Mouse (Mus musculus): ENCODE data around the gene Iqschfp. TPM values are rescaled to one million over a fixed set of nuclear protein-coding genes. Genes with fewer than 3 reads are reported as not detected.

Iqschfp gene
- polyA plus RNA-seq, 1 experiment from 2014 or later, result 7.6 TPM

DNA sequence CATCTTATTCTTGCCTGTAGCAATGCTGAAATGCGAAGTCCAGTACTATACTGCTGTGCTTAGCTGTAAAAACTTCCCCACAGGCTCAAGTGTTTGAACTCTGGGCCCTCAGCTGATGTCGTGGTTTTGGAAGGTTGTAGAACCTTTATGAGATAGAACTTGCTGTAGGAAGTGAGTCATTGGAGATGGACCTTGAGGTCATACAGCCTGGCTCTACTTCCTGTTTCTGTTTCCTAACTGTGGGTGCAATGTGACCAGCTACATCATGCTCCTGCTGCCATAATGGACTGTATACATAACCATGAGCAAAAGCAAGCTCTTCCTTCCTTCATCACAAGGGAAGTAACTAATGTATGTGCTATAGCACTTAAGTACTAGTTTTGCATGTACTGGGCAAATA is 556.4 kb downstream of the Iqschfp start:
- 87% methylated on average over 2 of the region's 2 CpGs for WGBS
- ATAC-seq (ENCODE audit: low FRiP score, low TSS enrichment), result no peak

DNA sequence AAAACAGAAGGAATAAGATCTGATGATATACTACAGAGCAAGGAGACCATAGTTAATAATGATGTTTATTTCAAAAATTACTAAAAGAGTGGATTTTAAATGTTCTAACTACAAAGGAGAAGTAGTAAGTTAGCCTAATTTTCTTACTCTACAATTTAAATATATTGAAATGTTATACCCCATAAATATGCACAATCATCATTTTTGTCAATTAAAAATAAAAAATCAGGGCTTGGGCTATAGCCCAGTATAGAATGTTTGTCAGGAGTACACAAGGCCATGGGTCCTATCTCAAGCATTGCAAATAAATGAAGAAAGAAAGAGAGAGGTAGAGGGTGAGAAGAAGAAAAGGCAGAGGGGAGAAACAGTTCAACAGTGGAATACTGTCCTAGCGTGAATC is 559.6 kb downstream of the Iqschfp start:
- no peaks in the 10 kb centered on the region for H3K9me3 ChIP-seq (ENCODE audit: control insufficient read depth, low read length)
- WGBS, result 95% methylated on average over 1 of the region's 1 CpGs
- H3K4me2 ChIP-seq (ENCODE audit: low read length), result no peak overlapping the region
- no peaks in the 10 kb centered on the region for H3K36me3 ChIP-seq (ENCODE audit: control insufficient read depth, insufficient read depth, low read length)
- DNase-seq, result no peak
- no peak overlapping the region for H3K4me3 ChIP-seq (replicated peaks; ENCODE audit: low read depth, low read length)
- ATAC-seq (ENCODE audit: low FRiP score, low TSS enrichment), result no peak
- H3K9ac ChIP-seq (replicated peaks; ENCODE audit: low read length), result no peak overlapping the region
- no peaks in the 10 kb centered on the region for H3K4me1 ChIP-seq (ENCODE audit: control insufficient read depth, insufficient read depth, low read length)
- no peak overlapping the region for H3K27ac ChIP-seq (replicated peaks; ENCODE audit: low read depth, low read length)
- H3K27me3 ChIP-seq (ENCODE audit: control insufficient read depth, insufficient read depth, low read length), result no peaks in the 10 kb centered on the region

More for the DNA sequence above, 556.4 kb downstream of the Iqschfp start:
- no peak for DNase-seq
- H3K4me3 ChIP-seq (replicated peaks; ENCODE audit: low read depth, low read length), result no peak overlapping the region
- H3K9me3 ChIP-seq (ENCODE audit: control insufficient read depth, low read length), result no peaks in the 10 kb centered on the region
- no peaks in the 10 kb centered on the region for H3K4me1 ChIP-seq (ENCODE audit: control insufficient read depth, insufficient read depth, low read length)
- no peak overlapping the region for H3K4me2 ChIP-seq (ENCODE audit: low read length)
- no peak overlapping the region for H3K27ac ChIP-seq (replicated peaks; ENCODE audit: low read depth, low read length)
- H3K36me3 ChIP-seq (ENCODE audit: control insufficient read depth, insufficient read depth, low read length), result no peaks in the 10 kb centered on the region
- no peak overlapping the region for H3K9ac ChIP-seq (replicated peaks; ENCODE audit: low read length)
- no peaks in the 10 kb centered on the region for H3K27me3 ChIP-seq (ENCODE audit: control insufficient read depth, insufficient read depth, low read length)

DNA sequence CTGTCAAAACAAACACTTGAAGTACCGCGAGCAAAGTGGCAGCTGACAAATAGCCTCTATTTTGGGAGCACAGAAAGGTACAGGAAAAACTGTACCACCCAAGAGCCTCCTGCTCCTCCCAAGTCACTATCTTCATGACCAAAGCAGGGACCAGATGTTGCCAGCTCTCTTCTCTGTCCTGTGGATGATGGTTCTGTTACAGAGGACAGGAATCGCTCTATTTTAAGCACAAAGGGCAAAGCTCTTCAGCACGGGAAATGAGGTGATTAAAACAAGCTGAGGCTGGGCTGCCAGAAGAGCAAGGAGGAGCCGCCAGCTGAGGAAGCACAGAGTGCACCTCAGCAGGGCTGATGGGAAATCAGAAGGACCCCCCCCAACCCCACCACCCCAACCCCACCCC is 561.2 kb downstream of the Iqschfp start:
- WGBS, result 46% methylated on average over 5 of the region's 5 CpGs
- Histone ChIP-seq H3K4me2 (ENCODE audit: low read length) (no peak overlapping the region), H3K36me3 (ENCODE audit: control insufficient read depth, insufficient read depth, low read length) (no peaks in the 10 kb centered on the region), H3K4me1 (ENCODE audit: control insufficient read depth, insufficient read depth, low read length) (no peaks in the 10 kb centered on the region), H3K9me3 (ENCODE audit: control insufficient read depth, low read length) (no peaks in the 10 kb centered on the region), H3K9ac (replicated peaks; ENCODE audit: low read length) (no peak overlapping the region), H3K4me3 (replicated peaks; ENCODE audit: low read depth, low read length) (no peak overlapping the region), H3K27ac (replicated peaks; ENCODE audit: low read depth, low read length) (no peak overlapping the region), H3K27me3 (ENCODE audit: control insufficient read depth, insufficient read depth, low read length) (no peaks in the 10 kb centered on the region)
- no peak for ATAC-seq (ENCODE audit: low FRiP score, low TSS enrichment)
- no peak for DNase-seq

DNA sequence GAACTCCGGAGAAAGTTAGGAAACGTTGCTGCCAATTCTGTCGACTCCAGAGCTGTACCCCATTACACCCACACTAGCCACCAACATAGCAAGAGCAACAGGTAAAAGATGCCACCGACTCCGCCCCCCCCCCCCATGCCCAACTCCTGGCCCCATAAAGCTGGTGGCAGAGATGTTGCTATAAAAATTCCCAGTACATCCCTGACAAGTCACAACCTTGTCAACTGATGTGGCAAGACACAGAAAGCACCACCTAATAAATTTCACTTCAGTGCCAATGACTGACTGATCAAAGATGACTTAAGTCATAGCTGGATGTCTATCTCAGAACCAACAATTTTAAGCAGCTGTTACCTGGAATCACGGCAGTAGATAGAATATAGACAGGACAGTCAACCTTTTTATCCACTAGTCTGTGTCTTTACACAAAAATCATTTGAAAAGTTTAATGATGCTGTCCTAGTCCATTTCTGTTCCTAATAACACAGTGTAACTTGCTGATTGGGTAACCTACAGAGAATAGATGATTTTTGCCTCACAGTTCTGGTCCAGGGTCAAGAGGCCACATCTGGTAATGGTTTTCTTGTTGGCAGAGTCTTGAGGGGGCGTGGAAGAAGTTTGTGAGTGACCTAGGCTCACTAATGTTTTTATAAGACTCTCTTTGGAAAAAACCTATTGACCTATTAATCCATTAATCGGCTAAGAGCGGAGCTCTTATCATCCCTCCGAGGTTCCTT is 561.9 kb downstream of the Iqschfp start:
- no peak overlapping the region for H3K4me3 ChIP-seq (replicated peaks; ENCODE audit: low read depth, low read length)
- WGBS, result 71% methylated on average over 10 of the region's 10 CpGs
- no peaks in the 10 kb centered on the region for H3K27me3 ChIP-seq (ENCODE audit: control insufficient read depth, insufficient read depth, low read length)
- no peak for DNase-seq
- no peak overlapping the region for H3K9ac ChIP-seq (replicated peaks; ENCODE audit: low read length)
- H3K27ac ChIP-seq (replicated peaks; ENCODE audit: low read depth, low read length), result no peak overlapping the region
- H3K4me1 ChIP-seq (ENCODE audit: control insufficient read depth, insufficient read depth, low read length), result no peaks in the 10 kb centered on the region
- no peak overlapping the region for H3K4me2 ChIP-seq (ENCODE audit: low read length)
- no peaks in the 10 kb centered on the region for H3K9me3 ChIP-seq (ENCODE audit: control insufficient read depth, low read length)
- ATAC-seq (ENCODE audit: low FRiP score, low TSS enrichment), result no peak
- H3K36me3 ChIP-seq (ENCODE audit: control insufficient read depth, insufficient read depth, low read length), result no peaks in the 10 kb centered on the region

DNA sequence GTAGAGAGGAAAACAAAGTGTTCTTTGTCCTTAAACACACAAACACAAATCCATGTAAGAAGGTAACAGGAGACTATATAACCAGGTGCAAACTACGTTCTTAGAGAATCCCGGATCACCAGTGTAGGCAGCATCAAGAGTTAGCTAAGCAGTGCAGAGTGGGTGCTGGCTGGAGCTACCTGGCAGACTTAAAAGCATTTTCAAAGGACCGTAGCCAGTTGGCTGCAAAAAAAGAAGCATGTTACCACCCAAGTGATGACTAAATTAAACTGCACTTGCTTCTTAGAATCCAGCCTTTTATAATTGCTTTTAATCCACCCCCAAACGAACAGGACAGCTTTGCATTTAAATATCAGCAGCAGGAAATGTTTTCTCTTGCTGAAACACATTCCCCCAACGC is 574.6 kb downstream of the Iqschfp start:
- Histone ChIP-seq H3K36me3 (ENCODE audit: control insufficient read depth, insufficient read depth, low read length) (no peaks in the 10 kb centered on the region), H3K9ac (replicated peaks; ENCODE audit: low read length) (no peak overlapping the region), H3K4me2 (ENCODE audit: low read length) (no peak overlapping the region), H3K9me3 (ENCODE audit: control insufficient read depth, low read length) (no peaks in the 10 kb centered on the region), H3K27ac (replicated peaks; ENCODE audit: low read depth, low read length) (no peak overlapping the region), H3K4me1 (ENCODE audit: control insufficient read depth, insufficient read depth, low read length) (peaks cover 6% of the 10 kb centered on the region; the same call in 1 of the 2 replicates), H3K4me3 (replicated peaks; ENCODE audit: low read depth, low read length) (no peak overlapping the region), H3K27me3 (ENCODE audit: control insufficient read depth, insufficient read depth, low read length) (no peaks in the 10 kb centered on the region)
- no peak for DNase-seq
- WGBS, result 28% methylated on average over 5 of the region's 5 CpGs
- ATAC-seq (ENCODE audit: low FRiP score, low TSS enrichment), result no peak

DNA sequence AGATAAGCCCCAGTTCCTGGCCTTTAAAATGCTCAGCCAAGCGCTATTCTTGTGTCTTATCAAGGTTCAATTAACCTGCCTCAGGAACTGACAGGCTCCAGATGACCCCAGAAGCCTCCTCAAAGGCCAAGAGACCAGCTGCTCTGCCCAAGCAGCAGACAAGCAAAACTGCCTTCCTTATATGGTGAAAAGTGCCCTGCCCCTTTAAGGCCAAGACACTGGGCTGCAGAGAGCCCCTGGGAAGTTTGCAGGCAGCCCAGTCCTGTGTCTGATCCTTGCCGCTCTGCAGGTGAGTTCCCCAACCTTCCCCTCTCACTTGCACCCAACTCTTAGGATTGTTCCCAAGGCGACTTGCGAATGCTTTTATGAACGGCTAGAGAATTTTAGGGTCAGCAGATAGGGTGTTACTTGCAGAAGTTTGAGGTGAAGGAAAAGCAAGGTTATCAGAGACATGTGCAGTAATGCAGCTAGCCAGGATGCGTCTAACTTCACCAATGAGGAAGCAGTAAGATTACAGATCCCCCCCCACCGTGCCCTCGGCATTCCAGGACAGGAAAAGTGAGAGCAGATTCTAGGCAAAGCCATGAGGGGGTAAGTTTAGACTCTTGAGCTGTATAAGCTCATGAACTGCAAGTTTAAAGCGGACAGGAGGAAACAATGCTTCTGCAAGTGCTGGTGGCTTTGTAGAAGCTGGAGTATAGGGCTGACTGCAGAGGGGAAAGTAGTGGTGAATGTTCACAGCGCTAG is 576.1 kb downstream of the Iqschfp start:
- Histone ChIP-seq H3K4me1 (ENCODE audit: control insufficient read depth, insufficient read depth, low read length) (peaks cover 6% of the 10 kb centered on the region; the same call in 1 of the 2 replicates), H3K4me2 (ENCODE audit: low read length) (peak overlapping the region; percentile 36), H3K4me3 (replicated peaks; ENCODE audit: low read depth, low read length) (no peak overlapping the region), H3K9ac (replicated peaks; ENCODE audit: low read length) (no peak overlapping the region), H3K9me3 (ENCODE audit: control insufficient read depth, low read length) (no peaks in the 10 kb centered on the region), H3K36me3 (ENCODE audit: control insufficient read depth, insufficient read depth, low read length) (no peaks in the 10 kb centered on the region), H3K27me3 (ENCODE audit: control insufficient read depth, insufficient read depth, low read length) (no peaks in the 10 kb centered on the region), H3K27ac (replicated peaks; ENCODE audit: low read depth, low read length) (no peak overlapping the region)
- WGBS, result 5% methylated on average over 10 of the region's 10 CpGs
- ATAC-seq (ENCODE audit: low FRiP score, low TSS enrichment) (no peak), DNase-seq (peak; percentile 23)

DNA sequence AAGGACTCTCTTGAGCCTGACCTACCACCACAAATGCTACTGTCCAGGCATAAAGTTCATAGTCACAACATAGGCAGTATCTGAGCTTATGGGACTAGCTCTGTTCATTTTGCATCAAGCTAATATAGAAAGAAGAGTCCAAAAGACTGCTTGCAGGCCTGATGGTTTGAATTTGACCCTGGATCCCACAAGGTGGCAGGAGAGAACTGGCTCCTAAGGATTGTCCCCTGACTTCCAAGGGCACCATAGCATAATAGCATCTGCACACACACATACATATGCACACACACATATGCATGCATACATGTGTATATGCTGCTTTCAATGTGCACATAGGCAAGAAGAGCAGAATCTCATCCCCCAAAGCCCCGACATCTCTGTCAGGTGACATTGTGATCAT is 577.6 kb downstream of the Iqschfp start:
- peaks cover 6% of the 10 kb centered on the region; the same call in 1 of the 2 replicates for H3K4me1 ChIP-seq (ENCODE audit: control insufficient read depth, insufficient read depth, low read length)
- no peak overlapping the region for H3K4me3 ChIP-seq (replicated peaks; ENCODE audit: low read depth, low read length)
- no peak for DNase-seq
- H3K27me3 ChIP-seq (ENCODE audit: control insufficient read depth, insufficient read depth, low read length), result no peaks in the 10 kb centered on the region
- H3K9me3 ChIP-seq (ENCODE audit: control insufficient read depth, low read length), result no peaks in the 10 kb centered on the region
- no peak overlapping the region for H3K9ac ChIP-seq (replicated peaks; ENCODE audit: low read length)
- H3K36me3 ChIP-seq (ENCODE audit: control insufficient read depth, insufficient read depth, low read length), result no peaks in the 10 kb centered on the region
- H3K4me2 ChIP-seq (ENCODE audit: low read length), result no peak overlapping the region
- no peak for ATAC-seq (ENCODE audit: low FRiP score, low TSS enrichment)
- H3K27ac ChIP-seq (replicated peaks; ENCODE audit: low read depth, low read length), result no peak overlapping the region
- whole genome bisulfite sequencing, result 73% methylated on average over 1 of the region's 1 CpGs

DNA sequence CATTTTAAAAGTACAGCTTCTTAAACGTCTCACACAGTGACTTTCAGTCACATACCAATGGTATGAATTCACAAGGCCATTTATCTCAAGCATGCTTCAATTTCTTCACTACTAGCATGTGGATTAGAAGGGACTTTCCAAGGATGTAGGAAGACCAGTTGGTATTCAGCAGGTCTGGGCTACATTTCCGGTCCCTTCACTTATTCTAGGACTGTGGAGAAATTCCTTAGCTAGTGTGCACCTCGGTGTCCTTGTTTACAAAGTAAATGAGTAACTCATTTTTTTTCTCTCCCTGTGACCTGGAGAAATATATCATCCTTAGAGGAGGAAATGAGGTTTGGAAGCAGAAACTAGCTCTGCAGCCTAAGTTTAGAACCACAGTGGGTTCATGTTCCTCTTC is 578.0 kb downstream of the Iqschfp start:
- no peaks in the 10 kb centered on the region for H3K27me3 ChIP-seq (ENCODE audit: control insufficient read depth, insufficient read depth, low read length)
- no peak overlapping the region for H3K27ac ChIP-seq (replicated peaks; ENCODE audit: low read depth, low read length)
- WGBS, result 69% methylated on average over 3 of the region's 3 CpGs
- no peaks in the 10 kb centered on the region for H3K9me3 ChIP-seq (ENCODE audit: control insufficient read depth, low read length)
- ATAC-seq (ENCODE audit: low FRiP score, low TSS enrichment) (no peak), DNase-seq (no peak)
- H3K4me3 ChIP-seq (replicated peaks; ENCODE audit: low read depth, low read length), result no peak overlapping the region
- H3K4me1 ChIP-seq (ENCODE audit: control insufficient read depth, insufficient read depth, low read length), result peaks cover 6% of the 10 kb centered on the region; the same call in 1 of the 2 replicates
- no peaks in the 10 kb centered on the region for H3K36me3 ChIP-seq (ENCODE audit: control insufficient read depth, insufficient read depth, low read length)
- H3K4me2 ChIP-seq (ENCODE audit: low read length), result no peak overlapping the region
- H3K9ac ChIP-seq (replicated peaks; ENCODE audit: low read length), result no peak overlapping the region

DNA sequence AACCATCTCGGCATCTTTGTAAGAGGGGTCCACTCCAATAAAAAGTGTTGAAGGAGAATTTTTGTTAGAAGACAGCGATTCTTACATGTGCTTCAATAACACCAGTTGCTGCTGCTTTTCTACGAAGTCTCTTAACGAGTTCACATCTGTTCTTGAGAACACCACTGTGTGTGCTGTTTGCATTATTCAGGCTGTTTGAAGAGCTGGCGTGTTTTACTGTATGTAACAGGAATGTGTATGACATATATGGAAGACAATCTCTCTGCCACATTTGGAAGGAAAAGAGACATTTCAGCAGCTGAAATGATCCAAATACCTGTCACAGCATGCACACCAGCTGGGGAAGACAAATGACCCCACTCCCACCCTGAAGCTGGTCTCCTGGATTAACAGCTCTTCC is 578.6 kb downstream of the Iqschfp start:
- Histone ChIP-seq H3K27me3 (ENCODE audit: control insufficient read depth, insufficient read depth, low read length) (no peaks in the 10 kb centered on the region), H3K4me2 (ENCODE audit: low read length) (no peak overlapping the region), H3K4me1 (ENCODE audit: control insufficient read depth, insufficient read depth, low read length) (peaks cover 6% of the 10 kb centered on the region; the same call in 1 of the 2 replicates), H3K9ac (replicated peaks; ENCODE audit: low read length) (no peak overlapping the region), H3K27ac (replicated peaks; ENCODE audit: low read depth, low read length) (no peak overlapping the region), H3K4me3 (replicated peaks; ENCODE audit: low read depth, low read length) (no peak overlapping the region), H3K9me3 (ENCODE audit: control insufficient read depth, low read length) (no peaks in the 10 kb centered on the region), H3K36me3 (ENCODE audit: control insufficient read depth, insufficient read depth, low read length) (no peaks in the 10 kb centered on the region)
- DNase-seq (no peak), ATAC-seq (ENCODE audit: low FRiP score, low TSS enrichment) (no peak)
- 80% methylated on average over 5 of the region's 5 CpGs for WGBS

Data from midbrain, embryonic 14.5 days (tissue).